Mouse (Mus musculus) forebrain, postnatal 0 days (tissue): ENCODE measurements at regions not wholly inside any gene's neighbourhood (a gene's known extent, or its start where the extent isn't known, plus 50 kb on each side); places are given as distances from the start of the nearest gene placed in this dataset.
"Not testable (repeated sequence)": the region's sequence is repeated elsewhere in the genome, so short reads cannot be mapped to it uniquely, and the experiment has no call there.

Source experiments
- ATAC-seq: fragments of 200-750 bp; cut with Nextera tagmentation; 2 replicates; pipeline ENCODE4 v1.8.0; 2017; ENCODE audit warnings: mild to moderate bottlenecking, moderate library complexity
- DNase-seq: peaks from one replicate; pipeline ENCODE4 v3.0.0-alpha.2; 2015
- H3K27ac ChIP-seq: fragments of 300-500 bp; sonication (generic); 2 replicates; pipeline ENCODE4 v1.5.1; 2014; ENCODE audit warnings: low read depth, mild to moderate bottlenecking, antibody characterized with exemption, low read length, moderate library complexity, mixed read lengths
- H3K27me3 ChIP-seq: fragments of 300-500 bp; sonication (generic); 2 replicates; pipeline ENCODE4 v1.6.1; 2014; ENCODE audit warnings: mild to moderate bottlenecking, low read length, mixed read lengths; ENCODE audit not compliant: insufficient read depth
- H3K36me3 ChIP-seq: fragments of 300-500 bp; sonication (generic); 2 replicates; pipeline ENCODE4 v1.6.1; 2014; ENCODE audit warnings: mild to moderate bottlenecking, moderate library complexity; ENCODE audit not compliant: insufficient read depth
- H3K4me1 ChIP-seq: fragments of 300-500 bp; sonication (generic); 2 replicates; pipeline ENCODE4 v1.6.1; 2014; ENCODE audit warnings: antibody characterized with exemption; ENCODE audit not compliant: insufficient read depth
- H3K4me2 ChIP-seq: fragments of 300-500 bp; sonication (generic); 2 replicates; pipeline ENCODE4 v1.6.1; 2014; ENCODE audit warnings: low read depth, mild to moderate bottlenecking, moderate library complexity
- H3K4me3 ChIP-seq: fragments of 300-500 bp; sonication (generic); 2 replicates; pipeline ENCODE4 v1.5.1; 2014; ENCODE audit warnings: low read depth, low read length, mixed read lengths
- H3K9ac ChIP-seq: fragments of 300-500 bp; sonication (generic); 2 replicates; pipeline ENCODE4 v1.6.1; 2014; ENCODE audit warnings: mild to moderate bottlenecking
- H3K9me3 ChIP-seq: fragments of 300-500 bp; sonication (generic); 2 replicates; pipeline ENCODE4 v1.6.1; 2016; ENCODE audit warnings: low read length
- WGBS: fragments of 180-500 bp; shearing (Covaris S2); extraction: QIAGEN DNeasy Blood & Tissue Kit; methylation state at CpG from one replicate; pipeline ENCODE4 v1.1.7; 2014; 5-methylcytosine and 5-hydroxymethylcytosine counted together

DNA sequence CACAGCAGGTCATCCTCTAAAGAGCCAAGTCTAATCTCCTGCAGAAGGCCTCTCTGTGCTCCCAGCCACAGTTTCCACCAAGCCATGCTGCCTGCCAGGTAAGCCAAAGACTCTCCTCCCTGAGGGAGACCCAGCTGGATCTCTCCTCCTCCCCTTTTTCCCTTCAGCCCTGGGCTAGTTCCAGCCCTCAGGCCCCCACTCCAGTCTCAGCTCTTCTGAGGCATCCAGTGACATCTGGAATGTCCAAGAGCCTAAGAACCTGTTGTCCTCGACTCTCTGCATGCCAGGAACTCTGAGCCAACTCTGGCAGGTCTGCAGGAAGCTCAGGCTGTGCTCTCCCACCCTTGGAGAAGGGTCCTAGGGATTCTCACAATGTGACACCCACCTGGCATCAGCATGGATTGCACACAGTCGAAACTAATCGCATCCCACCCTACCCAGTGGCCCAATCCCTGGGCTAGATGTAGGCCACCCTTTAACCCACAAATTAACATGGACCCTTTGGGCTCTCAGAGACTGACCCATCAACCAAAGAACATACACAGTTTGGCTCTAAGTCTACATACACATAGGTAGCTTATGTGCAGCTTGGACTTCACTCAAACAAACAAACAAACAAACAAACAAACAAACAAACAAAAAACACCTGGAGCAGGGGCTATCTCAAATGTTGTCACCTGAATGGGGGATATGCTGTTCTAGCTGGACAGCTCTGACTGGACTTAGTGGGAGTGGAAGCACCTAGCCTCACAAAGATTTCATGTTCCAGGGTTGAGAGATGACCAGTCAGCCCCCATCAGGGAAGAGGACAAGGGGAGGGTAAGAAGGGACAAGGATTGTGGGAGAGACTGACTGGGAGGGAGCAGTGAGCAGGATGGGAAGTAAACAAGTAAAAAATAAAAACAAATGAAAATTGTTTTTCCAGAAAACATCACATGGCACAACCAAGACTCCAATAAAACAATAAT, 57.9 kb upstream of the Zfp709 start:
- not testable (repeated sequence) for H3K4me2 ChIP-seq, DNase-seq, H3K27me3 ChIP-seq, H3K4me1 ChIP-seq, H3K4me3 ChIP-seq, H3K27ac ChIP-seq, H3K9me3 ChIP-seq, H3K36me3 ChIP-seq, H3K9ac ChIP-seq
- ATAC-seq, result peak; percentile 16; the same call in 1 of the 2 replicates
- WGBS, result 67% methylated on average over 3 of the region's 3 CpGs

DNA sequence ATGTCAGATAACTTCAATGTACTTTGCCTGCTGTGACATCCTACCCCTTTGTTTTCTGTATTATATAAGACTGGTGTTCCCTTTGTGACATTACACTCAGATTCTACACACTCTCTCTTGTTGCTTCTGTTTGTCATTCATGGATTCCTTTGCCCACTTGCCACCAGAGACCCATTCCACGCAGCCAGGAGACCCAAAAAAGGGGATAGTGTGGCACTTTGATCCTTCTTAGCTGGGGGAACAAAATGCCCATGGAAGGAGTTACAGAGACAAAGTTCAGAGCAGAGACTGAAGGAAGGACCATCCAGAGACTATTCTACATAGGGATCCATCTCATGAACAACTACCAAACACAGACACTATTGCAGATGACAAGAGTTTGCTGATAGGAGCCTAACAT, 59.1 kb upstream of the Zfp709 start:
- H3K9me3 ChIP-seq, H3K9ac ChIP-seq, H3K36me3 ChIP-seq, ATAC-seq, H3K4me2 ChIP-seq, DNase-seq, H3K4me1 ChIP-seq, H3K27me3 ChIP-seq, H3K27ac ChIP-seq, H3K4me3 ChIP-seq: not testable (repeated sequence)
- 61% methylated on average over 1 of the region's 1 CpGs for WGBS

DNA sequence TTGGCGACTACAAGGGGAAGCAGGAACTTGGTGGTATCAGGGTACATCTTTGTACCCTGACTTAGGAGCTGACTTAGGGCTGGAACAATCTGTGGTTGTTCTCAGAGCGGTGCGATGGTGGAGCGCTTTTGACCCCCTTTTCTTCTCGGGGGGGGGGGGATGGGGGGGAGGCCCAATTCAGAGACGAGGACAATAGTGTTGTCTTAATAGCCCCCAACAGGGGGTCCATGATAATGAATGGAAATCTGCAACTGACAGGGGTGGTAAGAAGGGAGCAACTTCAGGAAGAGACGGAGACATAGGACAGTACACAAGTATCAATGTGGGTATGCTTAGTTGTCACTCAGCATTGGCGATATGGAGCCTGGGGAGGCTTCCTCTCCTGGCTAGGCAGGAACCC, 61.9 kb upstream of the Zfp709 start:
- not testable (repeated sequence) for H3K4me2 ChIP-seq, H3K27me3 ChIP-seq, H3K4me3 ChIP-seq, H3K36me3 ChIP-seq, DNase-seq, H3K9ac ChIP-seq, H3K4me1 ChIP-seq, H3K9me3 ChIP-seq, H3K27ac ChIP-seq
- 81% methylated on average over 8 of the region's 8 CpGs for WGBS
- 0 out of 2 replicates have a peak, but pooled peaks have one; percentile 14 for ATAC-seq

DNA sequence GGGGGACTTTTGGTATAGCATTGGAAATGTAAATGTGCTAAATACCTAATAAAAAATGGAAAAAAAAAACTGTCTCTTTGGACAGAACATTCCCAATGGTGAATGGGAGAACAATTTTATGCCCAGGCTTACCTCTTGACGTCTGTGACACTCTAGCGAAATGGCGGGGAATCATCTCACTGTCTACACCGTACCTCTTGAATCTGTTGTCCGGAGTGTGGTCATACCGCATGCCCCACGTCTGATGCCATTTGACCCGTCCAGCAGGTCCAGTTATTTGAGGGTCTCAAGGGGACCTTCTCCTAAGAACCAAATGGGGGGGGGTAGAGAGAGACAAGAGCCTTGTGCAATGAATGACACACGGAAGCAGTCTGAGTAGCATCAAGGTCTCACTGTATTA, 62.4 kb upstream of the Zfp709 start:
- H3K4me1 ChIP-seq, H3K9ac ChIP-seq, H3K4me3 ChIP-seq, H3K36me3 ChIP-seq, H3K9me3 ChIP-seq, DNase-seq, H3K27ac ChIP-seq, H3K4me2 ChIP-seq, H3K27me3 ChIP-seq: not testable (repeated sequence)
- WGBS, result 93% methylated on average over 9 of the region's 9 CpGs
- peak; percentile 23; the same call in 1 of the 2 replicates for ATAC-seq

DNA sequence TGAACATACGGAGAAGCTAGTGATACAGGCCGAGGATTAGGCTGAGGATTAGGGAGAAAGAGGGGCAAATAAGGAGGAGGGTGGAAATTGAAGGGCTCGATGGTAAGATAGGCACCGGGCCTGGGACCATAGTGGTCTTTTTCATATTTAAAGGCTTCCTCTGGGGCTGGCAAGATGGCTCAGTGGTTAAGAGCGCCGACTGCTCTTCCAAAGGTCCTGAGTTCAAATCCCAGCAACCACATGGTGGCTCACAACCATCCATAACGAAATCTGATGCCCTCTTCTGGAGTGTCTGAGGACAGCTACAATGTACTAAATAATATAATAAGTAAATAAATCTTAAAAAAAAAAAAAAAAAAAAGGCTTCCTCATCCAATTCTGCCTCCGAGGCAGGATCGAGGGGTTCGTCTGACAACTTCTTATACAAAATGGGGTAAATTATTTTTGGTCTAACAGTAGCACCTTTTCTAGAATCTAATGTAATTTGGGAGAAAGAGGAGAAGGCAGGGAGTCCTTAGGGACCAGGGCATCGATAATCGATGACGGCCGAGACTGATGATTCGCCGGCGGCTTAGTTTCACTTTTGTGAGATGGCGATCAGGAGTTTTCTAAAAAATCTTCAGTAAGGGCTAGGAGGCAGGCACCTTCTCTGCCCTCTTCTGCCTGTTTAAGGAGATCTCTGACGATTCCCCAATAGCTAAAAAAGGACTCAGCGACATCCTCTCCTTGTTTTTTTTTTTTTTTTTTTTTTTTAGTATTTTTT, 65.4 kb upstream of the Zfp709 start:
- not testable (repeated sequence) for H3K9me3 ChIP-seq, H3K9ac ChIP-seq, H3K36me3 ChIP-seq, DNase-seq, H3K27me3 ChIP-seq, H3K4me1 ChIP-seq, H3K4me2 ChIP-seq, ATAC-seq, H3K4me3 ChIP-seq, H3K27ac ChIP-seq
- WGBS, result 93% methylated on average over 19 of the region's 20 CpGs

DNA sequence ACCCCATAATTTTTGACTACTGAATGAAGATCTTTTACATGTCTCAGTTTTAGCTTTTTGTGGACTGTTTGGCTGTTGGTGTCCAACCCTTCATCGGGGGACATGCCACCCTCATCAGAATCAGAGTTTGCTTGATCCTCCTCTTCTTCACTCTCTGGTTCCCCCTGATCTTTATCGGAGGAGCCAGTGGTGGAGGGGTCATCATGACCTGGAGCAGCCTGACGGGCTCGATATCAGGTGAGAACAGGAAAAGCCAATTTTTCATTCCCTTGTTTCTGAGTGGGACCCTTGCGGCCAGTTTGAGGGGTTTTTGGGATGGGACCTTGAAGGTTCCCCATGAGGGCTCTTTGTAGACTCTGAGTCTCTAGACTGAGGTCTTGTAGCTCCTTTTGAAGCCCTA, 66.0 kb upstream of the Zfp709 start:
- not testable (repeated sequence) for H3K9ac ChIP-seq, H3K4me1 ChIP-seq, H3K4me2 ChIP-seq, H3K9me3 ChIP-seq, H3K4me3 ChIP-seq, DNase-seq, H3K27ac ChIP-seq, ATAC-seq, H3K36me3 ChIP-seq, H3K27me3 ChIP-seq
- 94% methylated on average over 5 of the region's 5 CpGs for WGBS

DNA sequence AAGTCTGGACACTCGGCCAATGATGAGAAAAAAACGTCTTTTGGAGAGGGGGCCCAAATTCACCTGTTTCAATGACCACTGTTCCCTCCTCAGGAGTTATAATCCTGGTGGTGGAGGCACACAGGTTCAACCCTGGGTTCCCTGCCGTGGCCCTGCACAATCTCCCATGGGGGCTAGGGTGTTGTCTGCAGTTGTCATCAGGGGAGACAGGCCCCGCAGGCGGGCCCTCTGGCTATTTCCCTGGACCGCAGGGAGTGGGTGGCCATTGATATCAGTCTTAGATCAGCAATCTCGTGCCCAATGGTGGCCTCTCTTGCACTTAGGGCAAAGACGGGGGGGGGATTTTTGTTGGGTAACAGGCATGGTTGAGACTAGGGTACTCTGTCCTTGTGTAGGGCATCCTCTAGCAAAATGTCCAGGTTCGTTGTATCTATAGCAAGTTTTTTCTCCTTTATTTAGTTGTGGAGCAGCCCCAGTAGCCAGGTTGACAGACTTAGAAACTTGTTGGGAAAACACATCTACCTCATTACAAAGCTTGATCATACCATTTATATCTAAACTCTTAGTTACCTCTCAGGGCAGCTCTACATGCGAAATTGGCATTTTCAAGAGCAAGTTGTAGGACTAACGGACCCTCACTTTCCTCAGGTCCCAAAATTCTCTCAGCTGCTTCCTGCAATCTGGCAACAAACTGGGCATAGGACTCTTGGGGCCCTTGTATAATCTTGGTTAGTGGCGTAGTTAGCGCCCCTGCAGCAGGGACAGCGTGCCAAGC, 66.9 kb upstream of the Zfp709 start:
- DNase-seq, result not testable (repeated sequence)

DNA sequence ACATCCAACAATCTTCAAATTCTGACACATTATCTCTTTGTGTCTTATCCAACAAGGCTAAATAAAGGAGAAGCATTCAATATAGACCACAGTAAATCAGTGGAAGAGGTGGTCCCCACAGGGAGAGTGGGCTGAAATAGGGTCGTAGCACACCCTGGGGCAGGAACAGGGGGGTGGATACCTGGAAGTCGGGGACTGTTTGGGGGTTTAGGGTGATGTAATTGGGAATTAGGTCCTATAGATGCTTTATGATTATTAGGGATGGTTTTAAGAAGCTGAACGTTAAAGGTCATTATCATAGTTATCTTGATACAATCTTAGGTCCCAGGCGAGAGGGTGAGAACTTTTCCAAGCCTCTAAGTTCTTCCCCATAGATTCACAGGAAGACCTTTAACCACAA, 67.9 kb upstream of the Zfp709 start:
- not testable (repeated sequence) for H3K27ac ChIP-seq, H3K27me3 ChIP-seq, H3K9me3 ChIP-seq, H3K36me3 ChIP-seq, H3K4me2 ChIP-seq, H3K9ac ChIP-seq, H3K4me3 ChIP-seq, ATAC-seq, H3K4me1 ChIP-seq, DNase-seq
- 90% methylated on average over 4 of the region's 4 CpGs for WGBS

More for the DNA sequence above, 66.9 kb upstream of the Zfp709 start:
- H3K27me3 ChIP-seq, H3K36me3 ChIP-seq, H3K27ac ChIP-seq, H3K9me3 ChIP-seq, H3K4me3 ChIP-seq, ATAC-seq, H3K4me1 ChIP-seq, H3K4me2 ChIP-seq, H3K9ac ChIP-seq: not testable (repeated sequence)
- 89% methylated on average over 14 of the region's 14 CpGs for WGBS

DNA sequence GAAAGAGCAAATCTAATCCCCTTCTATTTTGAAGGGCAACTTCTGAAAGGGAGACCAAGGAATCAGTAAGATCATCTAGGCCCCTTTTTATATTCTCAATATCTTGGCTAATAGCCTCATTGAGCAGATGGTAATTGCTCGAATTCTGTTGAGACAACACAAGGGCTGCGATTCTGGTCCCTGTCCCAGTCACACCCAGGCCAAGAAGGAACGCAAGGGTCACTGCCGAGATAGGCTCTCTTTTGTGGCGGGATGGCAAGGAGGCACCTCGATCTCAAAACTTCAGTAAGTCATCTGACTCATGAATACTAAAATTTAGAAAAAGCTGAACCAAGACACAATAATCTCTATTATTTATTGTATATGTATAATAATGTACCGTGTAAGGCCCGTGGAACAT, 68.6 kb upstream of the Zfp709 start:
- H3K4me1 ChIP-seq, ATAC-seq, H3K27me3 ChIP-seq, H3K36me3 ChIP-seq, H3K9me3 ChIP-seq, H3K4me3 ChIP-seq, H3K4me2 ChIP-seq, H3K27ac ChIP-seq, H3K9ac ChIP-seq, DNase-seq: not testable (repeated sequence)
- WGBS, result 90% methylated on average over 8 of the region's 8 CpGs

DNA sequence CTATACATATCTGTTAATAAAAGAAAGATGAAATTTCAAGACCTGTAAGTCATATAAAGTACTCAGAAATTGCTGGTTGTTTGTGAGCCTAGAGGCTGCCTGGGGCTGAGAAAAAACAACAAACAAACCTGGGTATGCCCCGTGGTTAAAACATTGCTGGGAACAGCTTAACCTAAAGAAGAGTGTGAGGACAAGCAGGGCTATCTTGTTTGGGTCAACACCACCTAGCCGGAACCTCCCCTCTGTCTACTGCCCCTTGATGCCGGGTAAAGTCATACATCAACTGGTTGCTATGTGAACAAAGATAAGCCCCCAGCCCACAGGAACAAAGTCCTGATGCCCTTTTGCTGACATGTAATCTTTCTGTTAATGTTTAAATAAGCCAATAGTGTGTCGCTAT, 74.0 kb upstream of the Zfp709 start:
- H3K9me3 ChIP-seq, H3K4me2 ChIP-seq, H3K27ac ChIP-seq, H3K9ac ChIP-seq, H3K4me3 ChIP-seq, ATAC-seq, DNase-seq, H3K4me1 ChIP-seq, H3K27me3 ChIP-seq, H3K36me3 ChIP-seq: not testable (repeated sequence)
- 78% methylated on average over 3 of the region's 4 CpGs for WGBS
